Mouse (Mus musculus): ENCODE measurements around the gene Wdr77. TPM values are rescaled to one million over a fixed set of nuclear protein-coding genes. Genes with fewer than 3 reads are reported as not detected.
"Not testable (repeated sequence)": the region's sequence is repeated elsewhere in the genome, so short reads cannot be mapped to it uniquely, and the experiment has no call there.

Gene Wdr77
- polyA plus RNA-seq, 1 experiment from 2014 or later, result 117 TPM

GRCm38 (mm10) chr3:105959585-105959984 lies 416 bp downstream of the Wdr77 start:
- H3K9ac ChIP-seq (replicated peaks; ENCODE audit: low read length), result peak overlapping the region; percentile 78

GRCm38 (mm10) chr3:105959999-105960398 lies 830 bp downstream of the Wdr77 start, which contains the start of gene Atp5f1:
TSS of gene Atp5f1 (minus strand) at chr3:105960099.
- peak within 1 kb of the TSS; percentile 6; the same call in 1 of the 2 replicates for H3K27ac ChIP-seq (replicated peaks; ENCODE audit: low read depth, low read length)
- H3K4me3 ChIP-seq (ENCODE audit: low read depth, low read length), result peak within 1 kb of the TSS; percentile 82
- 0 out of 2 replicates have a peak, but pooled peaks cover 3% of the 10 kb centered on the region for H3K36me3 ChIP-seq (replicated peaks; ENCODE audit: control insufficient read depth, insufficient read depth, low read depth, low read length)
- 5% methylated on average over 6 of the region's 6 CpGs for WGBS
- H3K27me3 ChIP-seq (ENCODE audit: control insufficient read depth, insufficient read depth, low read length), result no peaks in the 10 kb centered on the region
- H3K9ac ChIP-seq (replicated peaks; ENCODE audit: low read length), result peak within 1 kb of the TSS; percentile 81
- ATAC-seq (replicated peaks; ENCODE audit: insufficient number of reproducible peaks, low FRiP score, low TSS enrichment, low read depth), result peak; percentile 16; the same call in 1 of the 2 replicates
- no peaks in the 10 kb centered on the region for H3K4me1 ChIP-seq (ENCODE audit: control insufficient read depth, insufficient read depth, low read length)
- no peaks in the 10 kb centered on the region for H3K9me3 ChIP-seq (replicated peaks; ENCODE audit: control insufficient read depth, low read length)
- H3K4me2 ChIP-seq (ENCODE audit: low read depth, low read length), result peak within 1 kb of the TSS; percentile 65
- DNase-seq (ENCODE audit: low spot score), result no peak

More at GRCm38 (mm10) chr3:105959585-105959984, 416 bp downstream of the Wdr77 start:
- H3K4me3 ChIP-seq (ENCODE audit: low read depth, low read length), result peak overlapping the region; percentile 82
- ATAC-seq (replicated peaks; ENCODE audit: insufficient number of reproducible peaks, low FRiP score, low TSS enrichment, low read depth), result peak; percentile 71
- 0 out of 2 replicates have a peak, but pooled peaks cover 3% of the 10 kb centered on the region for H3K36me3 ChIP-seq (replicated peaks; ENCODE audit: control insufficient read depth, insufficient read depth, low read depth, low read length)
- DNase-seq (ENCODE audit: low spot score), result peak; percentile 34
- H3K27ac ChIP-seq (replicated peaks; ENCODE audit: low read depth, low read length), result no peak overlapping the region
- WGBS, result under 1% methylated on average over 26 of the region's 26 CpGs
- peak overlapping the region; percentile 65 for H3K4me2 ChIP-seq (ENCODE audit: low read depth, low read length)
- no peaks in the 10 kb centered on the region for H3K4me1 ChIP-seq (ENCODE audit: control insufficient read depth, insufficient read depth, low read length)
- H3K9me3 ChIP-seq (replicated peaks; ENCODE audit: control insufficient read depth, low read length), result no peaks in the 10 kb centered on the region
- H3K27me3 ChIP-seq (ENCODE audit: control insufficient read depth, insufficient read depth, low read length), result no peaks in the 10 kb centered on the region

GRCm38 (mm10) chr3:105960700-105961099 lies 1.5 kb downstream of the Wdr77 start:
- Histone ChIP-seq H3K4me2 (ENCODE audit: low read depth, low read length) (no peak overlapping the region), H3K4me1 (ENCODE audit: control insufficient read depth, insufficient read depth, low read length) (no peaks in the 10 kb centered on the region), H3K27me3 (ENCODE audit: control insufficient read depth, insufficient read depth, low read length) (no peaks in the 10 kb centered on the region), H3K9me3 (replicated peaks; ENCODE audit: control insufficient read depth, low read length) (no peaks in the 10 kb centered on the region), H3K27ac (replicated peaks; ENCODE audit: low read depth, low read length) (no peak overlapping the region), H3K36me3 (replicated peaks; ENCODE audit: control insufficient read depth, insufficient read depth, low read depth, low read length) (0 out of 2 replicates have a peak, but pooled peaks cover 3% of the 10 kb centered on the region), H3K9ac (replicated peaks; ENCODE audit: low read length) (no peak overlapping the region), H3K4me3 (ENCODE audit: low read depth, low read length) (peak overlapping the region; percentile 82; the same call in 1 of the 2 replicates)
- WGBS, result 92% methylated on average over 2 of the region's 2 CpGs
- DNase-seq (ENCODE audit: low spot score) (peak; percentile 7), ATAC-seq (replicated peaks; ENCODE audit: insufficient number of reproducible peaks, low FRiP score, low TSS enrichment, low read depth) (no peak)

GRCm38 (mm10) chr3:105971831-105972446 lies 12.8 kb downstream of the Wdr77 start:
- Histone ChIP-seq H3K36me3 (replicated peaks; ENCODE audit: control insufficient read depth, insufficient read depth, low read depth, low read length) (no peaks in the 10 kb centered on the region; the same call in none of the 2 replicates), H3K4me1 (ENCODE audit: control insufficient read depth, insufficient read depth, low read length) (no peaks in the 10 kb centered on the region), H3K9ac (replicated peaks; ENCODE audit: low read length) (no peak overlapping the region), H3K27ac (replicated peaks; ENCODE audit: low read depth, low read length) (no peak overlapping the region), H3K4me2 (ENCODE audit: low read depth, low read length) (no peak overlapping the region), H3K27me3 (ENCODE audit: control insufficient read depth, insufficient read depth, low read length) (no peaks in the 10 kb centered on the region), H3K9me3 (replicated peaks; ENCODE audit: control insufficient read depth, low read length) (no peaks in the 10 kb centered on the region), H3K4me3 (ENCODE audit: low read depth, low read length) (no peak overlapping the region)
- 79% methylated on average over 5 of the region's 5 CpGs for WGBS
- ATAC-seq (replicated peaks; ENCODE audit: insufficient number of reproducible peaks, low FRiP score, low TSS enrichment, low read depth) (no peak), DNase-seq (ENCODE audit: low spot score) (no peak)

GRCm38 (mm10) chr3:105973411-105973810 lies 14.2 kb downstream of the Wdr77 start, which contains the start of gene Ovgp1:
TSS of gene Ovgp1 (plus strand) at chr3:105973711.
- ATAC-seq (replicated peaks; ENCODE audit: insufficient number of reproducible peaks, low FRiP score, low TSS enrichment, low read depth) (no peak), DNase-seq (ENCODE audit: low spot score) (no peak)
- Histone ChIP-seq H3K9ac (replicated peaks; ENCODE audit: low read length) (no peak within 1 kb of the TSS), H3K9me3 (replicated peaks; ENCODE audit: control insufficient read depth, low read length) (no peaks in the 10 kb centered on the region), H3K27me3 (ENCODE audit: control insufficient read depth, insufficient read depth, low read length) (no peaks in the 10 kb centered on the region), H3K27ac (replicated peaks; ENCODE audit: low read depth, low read length) (no peak within 1 kb of the TSS), H3K4me2 (ENCODE audit: low read depth, low read length) (no peak within 1 kb of the TSS), H3K36me3 (replicated peaks; ENCODE audit: control insufficient read depth, insufficient read depth, low read depth, low read length) (no peaks in the 10 kb centered on the region; the same call in none of the 2 replicates), H3K4me1 (ENCODE audit: control insufficient read depth, insufficient read depth, low read length) (no peaks in the 10 kb centered on the region), H3K4me3 (ENCODE audit: low read depth, low read length) (no peak within 1 kb of the TSS)
- WGBS, result 82% methylated on average over 3 of the region's 3 CpGs

- DNase-seq (ENCODE audit: low spot score) (no peak), ATAC-seq (replicated peaks; ENCODE audit: insufficient number of reproducible peaks, low FRiP score, low TSS enrichment, low read depth) (no peak)
- Histone ChIP-seq H3K27ac (replicated peaks; ENCODE audit: low read depth, low read length) (no peak overlapping the region), H3K27me3 (ENCODE audit: control insufficient read depth, insufficient read depth, low read length) (no peaks in the 10 kb centered on the region), H3K4me1 (ENCODE audit: control insufficient read depth, insufficient read depth, low read length) (no peaks in the 10 kb centered on the region), H3K4me3 (ENCODE audit: low read depth, low read length) (no peak overlapping the region), H3K36me3 (replicated peaks; ENCODE audit: control insufficient read depth, insufficient read depth, low read depth, low read length) (no peaks in the 10 kb centered on the region; the same call in 1 of the 2 replicates), H3K9ac (replicated peaks; ENCODE audit: low read length) (no peak overlapping the region), H3K9me3 (replicated peaks; ENCODE audit: control insufficient read depth, low read length) (no peaks in the 10 kb centered on the region), H3K4me2 (ENCODE audit: low read depth, low read length) (no peak overlapping the region)
- WGBS, result 92% methylated on average over 2 of the region's 2 CpGs
Measured at GRCm38 (mm10) chr3:105974174-105974573, 15.0 kb downstream of the Wdr77 start.

GRCm38 (mm10) chr3:105989611-105990010 lies 30.4 kb downstream of the Wdr77 start:
- H3K4me2 ChIP-seq (ENCODE audit: low read depth, low read length); ATAC-seq (replicated peaks; ENCODE audit: insufficient number of reproducible peaks, low FRiP score, low TSS enrichment, low read depth); H3K4me3 ChIP-seq (ENCODE audit: low read depth, low read length); H3K27me3 ChIP-seq (ENCODE audit: control insufficient read depth, insufficient read depth, low read length); H3K9me3 ChIP-seq (replicated peaks; ENCODE audit: control insufficient read depth, low read length); H3K4me1 ChIP-seq (ENCODE audit: control insufficient read depth, insufficient read depth, low read length); H3K36me3 ChIP-seq (replicated peaks; ENCODE audit: control insufficient read depth, insufficient read depth, low read depth, low read length); H3K9ac ChIP-seq (replicated peaks; ENCODE audit: low read length); H3K27ac ChIP-seq (replicated peaks; ENCODE audit: low read depth, low read length); DNase-seq (ENCODE audit: low spot score): not testable (repeated sequence)
- 58% methylated on average over 5 of the region's 5 CpGs for WGBS

- Histone ChIP-seq H3K27ac (replicated peaks; ENCODE audit: low read depth, low read length) (no peak overlapping the region), H3K9me3 (replicated peaks; ENCODE audit: control insufficient read depth, low read length) (no peaks in the 10 kb centered on the region), H3K36me3 (replicated peaks; ENCODE audit: control insufficient read depth, insufficient read depth, low read depth, low read length) (no peaks in the 10 kb centered on the region), H3K27me3 (ENCODE audit: control insufficient read depth, insufficient read depth, low read length) (no peaks in the 10 kb centered on the region), H3K4me3 (ENCODE audit: low read depth, low read length) (no peak overlapping the region), H3K4me1 (ENCODE audit: control insufficient read depth, insufficient read depth, low read length) (no peaks in the 10 kb centered on the region), H3K9ac (replicated peaks; ENCODE audit: low read length) (no peak overlapping the region), H3K4me2 (ENCODE audit: low read depth, low read length) (no peak overlapping the region)
- 36% methylated on average over 4 of the region's 4 CpGs for WGBS
- ATAC-seq (replicated peaks; ENCODE audit: insufficient number of reproducible peaks, low FRiP score, low TSS enrichment, low read depth) (no peak), DNase-seq (ENCODE audit: low spot score) (peak; percentile 82)
Measured at GRCm38 (mm10) chr3:105991653-105992283, 32.6 kb downstream of the Wdr77 start.

All from embryonic facial prominence, embryonic 11.5 days (tissue).